Mouse (Mus musculus) CD4-positive, CD25-positive, alpha-beta regulatory T cell, adult 2 months (primary cell): Measurements from ENCODE around the gene Arf6.
A peak's percentile ranks its signal among the peaks of the same experiment; 100 is the strongest.

Source experiments
- DNase-seq: peaks from one replicate; pipeline ENCODE4 v3.0.0-alpha.2; 2012; ENCODE audit warnings: low read depth, low spot score

The Arf6 gene

GRCm38 (mm10) chr12:69413303-69413702, 41.4 kb downstream of the Arf6 start:
- peak; percentile 50 for DNase-seq

- no peak for DNase-seq
These were observed 43.0 kb downstream of the Arf6 start for GRCm38 (mm10) chr12:69414826-69415572.

GRCm38 (mm10) chr12:69416793-69417192, 44.8 kb downstream of the Arf6 start:
- DNase-seq, result peak; percentile 54

- peak; percentile 21 for DNase-seq
These were observed 45.8 kb downstream of the Arf6 start for GRCm38 (mm10) chr12:69417701-69418291.

GRCm38 (mm10) chr12:69418606-69419005, 46.7 kb downstream of the Arf6 start:
- DNase-seq, result no peak

- DNase-seq, result no peak
These were observed 47.2 kb downstream of the Arf6 start for GRCm38 (mm10) chr12:69419017-69419605.

GRCm38 (mm10) chr12:69419606-69420005, 47.7 kb downstream of the Arf6 start:
- DNase-seq, result no peak

- DNase-seq, result peak; percentile 60
These were observed 48.8 kb downstream of the Arf6 start for GRCm38 (mm10) chr12:69420716-69421115.

GRCm38 (mm10) chr12:69422827-69423537, 51.0 kb downstream of the Arf6 start:
- peak; percentile 87 for DNase-seq
